Mouse (Mus musculus) colon, adult 2 months (tissue): Measurements from ENCODE around the gene Neto2. TPM values are rescaled to one million over a fixed set of nuclear protein-coding genes. Genes with fewer than 3 reads are reported as not detected.

Source experiments
- polyA plus RNA-seq: library from polyadenylated mRNA; depleted of rRNA; stranded (reverse); fragments of >200 nt; gene quantifications from 2 replicates; pipeline ENCODE4 v1.2.3, GENCODE M21; 2012; rRNA removed

Neto2 gene
- polyA plus RNA-seq: 0.36 and 0.43 TPM in 2 replicates

DNA sequence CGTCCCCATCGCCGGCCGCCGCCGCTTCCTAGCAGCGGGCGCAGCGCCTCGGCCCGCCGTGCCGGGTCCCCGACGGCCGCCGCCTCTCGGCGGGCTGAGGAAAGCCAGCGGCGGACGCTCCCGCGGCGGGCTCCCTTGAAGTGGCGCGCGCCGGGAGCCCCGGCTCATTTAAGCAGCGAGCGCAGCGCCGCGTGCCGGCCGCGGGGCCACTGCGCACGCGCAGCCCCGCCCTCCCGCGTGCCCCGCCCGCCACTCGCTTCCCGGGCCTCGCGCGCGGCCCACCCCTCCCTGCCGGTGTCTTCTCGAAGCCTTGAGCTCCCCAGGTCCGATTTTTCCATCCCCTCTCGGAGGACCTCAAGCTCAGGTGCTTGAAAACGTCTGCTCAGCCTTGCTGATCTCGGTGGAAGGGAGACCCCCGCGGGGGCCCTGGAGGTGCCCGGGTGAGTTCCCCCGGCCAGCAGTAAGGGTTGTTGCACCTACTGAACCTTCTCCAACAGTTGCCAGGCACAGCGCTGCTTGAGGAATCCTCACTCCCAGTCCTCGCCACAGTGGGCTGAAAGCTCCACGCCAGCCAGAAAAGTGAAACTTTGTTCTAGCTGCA, at the start of gene Neto2:
Neto2 (minus strand) TSS at position 174 of the 601 bp plus-strand sequence.

Other genes with a start within 250 kb of the Neto2 start
- gene Gpt2, start 208.3 kb downstream of the Neto2 start, polyA plus RNA-seq: 29.6 and 41.8 TPM in 2 replicates
- 4.7 and 9.2 TPM in 2 replicates for gene Dnaja2, start 145.6 kb downstream of the Neto2 start, polyA plus RNA-seq
- gene Itfg1, start 140.0 kb upstream of the Neto2 start, polyA plus RNA-seq: 21.8 and 22.3 TPM in 2 replicates
- gene Phkb, start 140.0 kb upstream of the Neto2 start, polyA plus RNA-seq: 4.1 and 5.0 TPM in 2 replicates